Mouse (Mus musculus) embryonic facial prominence, embryonic 12.5 days (tissue): ENCODE data around the gene Sdk2. TPM values are rescaled to one million over a fixed set of nuclear protein-coding genes. Genes with fewer than 3 reads are reported as not detected.

Source experiments
- ATAC-seq: fragments of 200-750 bp; cut with Nextera tagmentation; 2 replicates; pipeline ENCODE4 v1.8.0; 2017; ENCODE audit not compliant: insufficient number of reproducible peaks, insufficient read depth, low FRiP score, low TSS enrichment
- H3K27ac ChIP-seq: fragments of 300-500 bp; sonication (generic); 2 replicates; pipeline ENCODE4 v1.5.1; 2016; ENCODE audit warnings: mild to moderate bottlenecking
- H3K27me3 ChIP-seq: fragments of 300-500 bp; sonication (generic); 2 replicates; pipeline ENCODE4 v1.6.1; 2016; ENCODE audit warnings: mild to moderate bottlenecking, moderate library complexity
- H3K36me3 ChIP-seq: fragments of 300-500 bp; sonication (generic); 2 replicates; pipeline ENCODE4 v1.6.1; 2016; ENCODE audit warnings: mild to moderate bottlenecking
- H3K4me1 ChIP-seq: fragments of 300-500 bp; sonication (generic); 2 replicates; pipeline ENCODE4 v1.6.1; 2016
- H3K4me2 ChIP-seq: fragments of 300-500 bp; sonication (generic); replicated peaks from 2 replicates; pipeline ENCODE4 v1.6.1; 2016; ENCODE audit warnings: mild to moderate bottlenecking, moderate library complexity
- H3K4me3 ChIP-seq: fragments of 300-500 bp; sonication (generic); 2 replicates; pipeline ENCODE4 v1.5.1; 2016; ENCODE audit warnings: mild to moderate bottlenecking
- H3K9ac ChIP-seq: fragments of 300-500 bp; sonication (generic); 2 replicates; pipeline ENCODE4 v1.6.1; 2016; ENCODE audit warnings: mild to moderate bottlenecking, moderate library complexity
- H3K9me3 ChIP-seq: fragments of 300-500 bp; sonication (generic); 2 replicates; pipeline ENCODE4 v1.6.1; 2016; ENCODE audit warnings: mild to moderate bottlenecking, moderate library complexity
- WGBS: fragments of 180-500 bp; shearing (Covaris S2); methylation state at CpG from one replicate; pipeline ENCODE4 v1.1.7; 2016; 5-methylcytosine and 5-hydroxymethylcytosine counted together
- polyA plus RNA-seq: library from polyadenylated mRNA; unstranded; fragments of >200 nt; fragmentation: Nextera tagmentation; extraction: Ambion mirVana; gene quantifications from 2 replicates; pipeline ENCODE4 v1.2.1, GENCODE M21; 2016

The Sdk2 gene
- 3.7 and 3.8 TPM in 2 replicates for polyA plus RNA-seq

DNA sequence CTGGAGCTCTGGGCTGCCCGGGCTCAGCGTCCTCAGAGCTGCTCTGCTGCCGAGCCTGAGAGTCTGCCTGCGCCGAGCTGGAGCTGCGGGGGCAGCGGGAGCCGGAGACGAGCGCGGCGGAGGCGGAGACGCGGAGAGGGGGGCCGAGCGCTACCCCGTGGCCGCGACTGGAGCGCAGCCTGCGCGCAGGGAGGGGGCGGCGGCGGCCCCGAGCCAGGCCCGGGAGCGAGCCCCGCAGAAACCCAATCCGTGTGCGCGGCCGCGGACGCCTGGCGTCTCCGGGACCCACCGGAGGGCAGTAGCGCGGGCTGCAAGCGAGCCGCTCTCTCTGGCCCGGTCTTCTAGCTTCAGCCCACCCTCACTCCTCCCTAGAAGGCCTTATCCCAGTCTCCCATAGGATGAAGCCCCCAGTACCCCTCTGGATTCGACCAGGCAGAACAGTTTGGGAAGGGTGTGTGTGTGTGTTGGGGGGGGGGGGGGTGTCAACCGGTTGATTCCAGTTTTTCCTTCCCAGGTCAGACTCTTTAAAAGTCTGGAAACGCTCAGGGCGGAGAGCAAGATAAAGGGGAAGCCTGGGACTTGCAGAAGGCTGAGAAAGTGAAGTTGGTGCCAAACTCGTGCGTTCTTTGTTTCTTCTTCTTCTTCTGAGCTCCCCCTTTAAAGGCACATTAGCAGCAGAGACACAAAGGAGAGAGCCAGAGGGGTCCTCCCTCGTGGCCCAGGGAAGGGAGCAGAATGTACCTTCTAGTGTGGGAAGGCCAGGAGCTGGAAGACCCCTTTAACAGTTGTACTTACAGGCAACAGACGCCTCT lies at the start of gene Sdk2:
Gene Sdk2 (minus strand): TSS at position 96 of the 812 bp plus-strand sequence.
- H3K4me1 ChIP-seq = peaks cover 43% of the 10 kb centered on the region
- peak within 1 kb of the TSS; percentile 96 for H3K4me2 ChIP-seq
- H3K9me3 ChIP-seq = no peaks in the 10 kb centered on the region
- H3K36me3 ChIP-seq = no peaks in the 10 kb centered on the region
- H3K27ac ChIP-seq = peak within 1 kb of the TSS; percentile 89
- peak; percentile 64 for ATAC-seq
- peak within 1 kb of the TSS; percentile 63 for H3K4me3 ChIP-seq
- WGBS = 1% methylated on average over 44 of the region's 52 CpGs
- H3K27me3 ChIP-seq = peaks cover 24% of the 10 kb centered on the region
- H3K9ac ChIP-seq = peak within 1 kb of the TSS; percentile 77

- Histone ChIP-seq H3K4me2 (no peak overlapping the region), H3K27me3 (no peaks in the 10 kb centered on the region), H3K9me3 (no peaks in the 10 kb centered on the region), H3K27ac (no peak overlapping the region), H3K4me1 (peaks cover 5% of the 10 kb centered on the region; the same call in 1 of the 2 replicates), H3K9ac (no peak overlapping the region), H3K4me3 (no peak overlapping the region), H3K36me3 (no peaks in the 10 kb centered on the region)
- WGBS = 80% methylated on average over 13 of the region's 13 CpGs
- ATAC-seq = no peak
These were observed 48.2 kb upstream of the Sdk2 start for GRCm38 (mm10) chr11:114115077-114115476.

DNA sequence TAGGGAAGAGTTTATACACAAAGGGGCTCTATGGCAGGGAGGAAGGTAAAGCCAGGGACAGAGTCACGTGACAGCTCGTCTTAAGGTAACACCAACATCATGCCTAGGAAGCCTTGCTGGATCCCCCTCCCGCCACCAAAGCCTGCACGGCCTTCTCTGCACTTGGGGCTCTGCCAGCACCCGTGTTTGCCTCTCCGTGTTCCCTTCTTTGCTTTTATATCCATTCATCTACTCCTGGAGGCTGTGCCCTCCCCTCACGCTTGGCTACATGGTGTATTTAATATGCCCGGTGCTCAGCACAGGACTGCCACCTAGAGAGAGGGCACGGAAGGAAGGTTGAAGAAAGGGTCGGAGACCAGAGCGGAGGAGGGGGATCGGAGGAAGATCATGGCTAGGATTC lies 47.8 kb upstream of the Sdk2 start:
- Histone ChIP-seq H3K9ac (no peak overlapping the region), H3K36me3 (no peaks in the 10 kb centered on the region), H3K27me3 (no peaks in the 10 kb centered on the region), H3K4me2 (no peak overlapping the region), H3K4me3 (no peak overlapping the region), H3K9me3 (no peaks in the 10 kb centered on the region), H3K27ac (no peak overlapping the region), H3K4me1 (peaks cover 5% of the 10 kb centered on the region; the same call in 1 of the 2 replicates)
- 77% methylated on average over 12 of the region's 12 CpGs for WGBS
- ATAC-seq = no peak

GRCm38 (mm10) chr11:114110851-114111250 lies 44.0 kb upstream of the Sdk2 start:
- WGBS = 51% methylated on average over 3 of the region's 3 CpGs
- Histone ChIP-seq H3K27me3 (no peaks in the 10 kb centered on the region), H3K9me3 (no peaks in the 10 kb centered on the region), H3K9ac (no peak overlapping the region), H3K27ac (no peak overlapping the region), H3K36me3 (no peaks in the 10 kb centered on the region), H3K4me1 (peaks cover 5% of the 10 kb centered on the region; the same call in 1 of the 2 replicates), H3K4me2 (no peak overlapping the region), H3K4me3 (no peak overlapping the region)
- ATAC-seq = no peak

GRCm38 (mm10) chr11:114093636-114094035 lies 26.8 kb upstream of the Sdk2 start:
- no peak for ATAC-seq
- Histone ChIP-seq H3K9ac (no peak overlapping the region), H3K4me3 (no peak overlapping the region), H3K27me3 (no peaks in the 10 kb centered on the region), H3K4me2 (no peak overlapping the region), H3K9me3 (no peaks in the 10 kb centered on the region), H3K4me1 (no peaks in the 10 kb centered on the region), H3K27ac (no peak overlapping the region), H3K36me3 (no peaks in the 10 kb centered on the region)
- 55% methylated on average over 7 of the region's 7 CpGs for WGBS

DNA sequence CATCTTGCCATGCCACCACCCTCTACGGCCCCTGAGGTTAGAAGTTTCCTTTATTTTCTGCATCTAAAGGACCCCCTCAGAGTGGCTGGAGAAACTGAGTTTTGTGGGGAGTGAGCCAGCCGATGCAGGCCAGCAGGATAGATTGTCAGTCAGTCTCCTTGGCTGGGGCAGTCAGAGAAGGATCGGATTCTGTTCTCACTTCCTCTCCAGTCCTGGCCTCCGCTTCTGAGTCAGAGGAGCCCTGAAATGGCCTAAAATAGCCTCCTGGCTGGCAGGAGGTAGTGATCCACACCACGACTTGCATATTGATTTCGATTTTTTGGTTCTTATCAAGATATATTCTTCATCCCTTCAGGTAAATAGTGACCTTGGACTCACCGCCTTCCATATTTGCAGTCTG lies 26.3 kb upstream of the Sdk2 start:
- Histone ChIP-seq H3K27me3 (no peaks in the 10 kb centered on the region), H3K36me3 (no peaks in the 10 kb centered on the region), H3K4me1 (no peaks in the 10 kb centered on the region), H3K27ac (no peak overlapping the region), H3K4me2 (no peak overlapping the region), H3K4me3 (no peak overlapping the region), H3K9me3 (no peaks in the 10 kb centered on the region), H3K9ac (no peak overlapping the region)
- no peak for ATAC-seq
- WGBS = 54% methylated on average over 7 of the region's 7 CpGs

- Histone ChIP-seq H3K27ac (no peak overlapping the region), H3K4me3 (no peak overlapping the region)
- 66% methylated on average over 9 of the region's 9 CpGs for WGBS
These were observed 13.8 kb upstream of the Sdk2 start for GRCm38 (mm10) chr11:114080606-114081005.

DNA sequence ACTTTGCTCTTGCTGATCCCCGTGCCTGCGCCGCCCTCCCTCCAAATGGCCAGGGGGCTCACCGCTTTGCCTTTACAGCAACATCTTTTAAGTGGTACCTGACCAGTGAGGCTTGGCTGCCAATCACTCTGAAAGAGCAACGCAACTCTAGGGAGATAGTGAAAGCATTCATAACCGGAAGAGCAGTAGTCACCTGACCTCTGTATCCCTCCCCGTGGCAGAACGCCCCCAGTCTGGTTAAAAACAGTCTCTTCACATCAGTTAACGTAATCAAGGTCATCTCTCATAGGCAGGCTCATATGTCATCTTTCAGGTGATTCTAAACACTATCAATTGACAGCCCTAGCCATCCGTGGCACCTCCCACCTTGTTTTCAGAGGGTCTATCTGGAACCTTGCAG lies 5.8 kb upstream of the Sdk2 start:
- Histone ChIP-seq H3K9ac (no peak overlapping the region), H3K4me2 (no peak overlapping the region), H3K27me3 (0 out of 2 replicates have a peak, but pooled peaks cover 5% of the 10 kb centered on the region), H3K9me3 (no peaks in the 10 kb centered on the region; the same call in 1 of the 2 replicates), H3K27ac (no peak overlapping the region), H3K4me3 (no peak overlapping the region), H3K4me1 (peaks cover 13% of the 10 kb centered on the region), H3K36me3 (no peaks in the 10 kb centered on the region)
- no peak for ATAC-seq
- 70% methylated on average over 10 of the region's 10 CpGs for WGBS

More at GRCm38 (mm10) chr11:114080606-114081005, 13.8 kb upstream of the Sdk2 start:
- H3K9ac ChIP-seq = no peak overlapping the region
- no peak overlapping the region for H3K4me2 ChIP-seq
- no peaks in the 10 kb centered on the region for H3K27me3 ChIP-seq
- H3K4me1 ChIP-seq = no peaks in the 10 kb centered on the region
- no peak for ATAC-seq
- H3K36me3 ChIP-seq = no peaks in the 10 kb centered on the region
- no peaks in the 10 kb centered on the region; the same call in 1 of the 2 replicates for H3K9me3 ChIP-seq

- 26% methylated on average over 8 of the region's 8 CpGs for WGBS
- 0 out of 2 replicates have a peak, but pooled peaks cover 5% of the 10 kb centered on the region for H3K27me3 ChIP-seq
These were observed 5.2 kb upstream of the Sdk2 start for GRCm38 (mm10) chr11:114071998-114072397.

DNA sequence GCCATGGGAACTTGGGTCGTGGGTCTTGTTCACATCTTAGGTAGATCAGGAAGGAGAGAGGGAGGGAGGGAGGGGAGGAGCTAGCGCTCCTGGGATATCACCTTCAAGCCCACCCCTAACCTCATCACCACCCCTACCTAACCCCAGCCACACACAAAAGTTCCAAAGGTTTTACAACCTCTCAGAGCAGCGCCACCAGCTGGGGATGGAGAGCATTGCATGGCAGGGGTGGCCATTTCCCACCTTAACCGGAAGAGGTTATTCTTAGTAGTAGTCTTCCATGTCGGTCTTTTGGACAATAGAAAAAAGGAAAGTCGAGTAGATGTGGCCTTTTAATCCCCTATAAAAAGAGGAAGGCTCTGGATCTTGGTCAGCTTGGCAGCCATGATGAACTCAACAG lies 4.0 kb upstream of the Sdk2 start:
- WGBS = 69% methylated on average over 6 of the region's 6 CpGs
- Histone ChIP-seq H3K4me1 (peaks cover 18% of the 10 kb centered on the region), H3K9ac (no peak overlapping the region), H3K4me2 (no peak overlapping the region), H3K27me3 (0 out of 2 replicates have a peak, but pooled peaks cover 5% of the 10 kb centered on the region), H3K36me3 (no peaks in the 10 kb centered on the region), H3K4me3 (no peak overlapping the region), H3K9me3 (no peaks in the 10 kb centered on the region), H3K27ac (no peak overlapping the region)
- ATAC-seq = no peak

More at GRCm38 (mm10) chr11:114071998-114072397, 5.2 kb upstream of the Sdk2 start:
- Histone ChIP-seq H3K4me3 (no peak overlapping the region), H3K9ac (no peak overlapping the region), H3K36me3 (no peaks in the 10 kb centered on the region), H3K4me1 (peaks cover 17% of the 10 kb centered on the region), H3K4me2 (no peak overlapping the region), H3K9me3 (no peaks in the 10 kb centered on the region; the same call in 1 of the 2 replicates), H3K27ac (no peak overlapping the region)
- ATAC-seq = no peak

DNA sequence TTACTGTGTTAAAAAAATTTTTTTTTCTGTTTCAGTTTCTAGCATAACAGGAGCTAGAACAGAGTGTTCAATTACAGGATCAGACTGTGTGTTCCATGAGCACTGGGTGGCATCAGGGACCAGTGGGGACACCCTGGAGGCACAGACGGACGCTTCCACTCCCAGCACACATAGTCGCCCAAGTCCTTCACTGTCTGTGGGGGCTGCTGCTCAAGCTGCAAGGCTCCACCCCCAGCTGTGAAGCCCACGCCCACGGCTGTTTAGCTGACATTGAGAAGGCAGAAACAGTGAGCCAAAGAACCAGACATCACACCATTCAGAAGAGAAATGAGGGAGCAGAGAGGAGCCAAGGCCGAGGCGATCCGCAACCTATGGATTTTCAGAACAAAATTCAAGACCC lies 3.3 kb upstream of the Sdk2 start:
- no peak overlapping the region for H3K9ac ChIP-seq

DNA sequence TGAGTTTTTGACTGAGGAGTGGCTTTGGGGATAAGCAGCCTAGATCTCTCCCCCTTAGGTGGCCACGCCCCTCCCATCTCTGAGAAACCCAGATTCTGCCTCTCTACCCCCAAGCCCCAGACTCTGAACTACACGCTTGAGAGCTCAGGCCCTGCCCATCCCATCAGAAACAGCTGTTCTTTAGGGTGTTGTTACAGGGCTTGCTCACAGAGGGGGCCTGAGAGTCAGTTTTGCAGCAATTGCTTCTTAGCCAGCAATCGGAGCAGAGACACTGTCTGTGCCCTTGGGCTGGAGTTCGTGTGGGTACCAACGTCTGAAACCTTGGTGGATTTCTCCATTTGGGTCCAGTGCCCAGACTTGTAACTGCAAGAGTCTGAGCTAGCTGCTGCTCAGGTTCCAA lies 1.5 kb upstream of the Sdk2 start:
- H3K27ac ChIP-seq = peak overlapping the region; percentile 89; the same call in 1 of the 2 replicates
- ATAC-seq = peak; percentile 48; the same call in 1 of the 2 replicates
- peaks cover 19% of the 10 kb centered on the region for H3K27me3 ChIP-seq
- no peaks in the 10 kb centered on the region for H3K36me3 ChIP-seq
- H3K4me3 ChIP-seq = no peak overlapping the region
- 2% methylated on average over 5 of the region's 5 CpGs for WGBS
- no peaks in the 10 kb centered on the region for H3K9me3 ChIP-seq
- H3K4me1 ChIP-seq = peaks cover 40% of the 10 kb centered on the region
- H3K9ac ChIP-seq = no peak overlapping the region
- H3K4me2 ChIP-seq = peak overlapping the region; percentile 22; the same call in 1 of the 2 replicates

More for the DNA sequence above, 3.3 kb upstream of the Sdk2 start:
- peaks cover 25% of the 10 kb centered on the region for H3K4me1 ChIP-seq
- no peaks in the 10 kb centered on the region for H3K9me3 ChIP-seq
- H3K4me3 ChIP-seq = no peak overlapping the region
- H3K27me3 ChIP-seq = 0 out of 2 replicates have a peak, but pooled peaks cover 5% of the 10 kb centered on the region
- no peak for ATAC-seq
- H3K4me2 ChIP-seq = no peak overlapping the region
- no peak overlapping the region for H3K27ac ChIP-seq
- 62% methylated on average over 8 of the region's 8 CpGs for WGBS
- H3K36me3 ChIP-seq = no peaks in the 10 kb centered on the region
